Mouse (Mus musculus) CH12.LX (cell line): ENCODE measurements at regions not wholly inside any gene's neighbourhood (a gene's known extent, or its start where the extent isn't known, plus 50 kb on each side); places are given as distances from the start of the nearest gene placed in this dataset.

Source experiments
- DNase-seq: peaks from one replicate; pipeline ENCODE4 v3.0.0-alpha.2; 2013; ENCODE audit errors: extremely low read depth
- H3K27ac ChIP-seq: 2 replicates; pipeline ENCODE4 v1.5.1; 2012; ENCODE audit warnings: low read depth, mild to moderate bottlenecking, control low read depth, moderate library complexity; ENCODE audit not compliant: insufficient read depth
- H3K27me3 ChIP-seq: replicated peaks from 2 replicates; pipeline ENCODE3; 2012; ENCODE audit warnings: inconsistent platforms
- H3K36me3 ChIP-seq, 2 experiments: replicated peaks in 1 of 2; 2 replicates each; pipeline versions ENCODE3 to v1.6.1; 2012; ENCODE audit warnings: inconsistent platforms in 1 of 2, low read length in 1 of 2, mild to moderate bottlenecking in 1 of 2, mixed read lengths in 1 of 2, moderate library complexity in 1 of 2; ENCODE audit not compliant: control insufficient read depth in 1 of 2, insufficient read depth in 1 of 2
- H3K4me1 ChIP-seq, 2 experiments: 2 replicates each; pipeline ENCODE4 v1.6.1; 2012; ENCODE audit warnings: inconsistent platforms in 1 of 2, moderate library complexity in 1 of 2; ENCODE audit not compliant: insufficient read depth in 2 of 2, control insufficient read depth in 1 of 2
- H3K4me2 ChIP-seq: 2 replicates; pipeline ENCODE4 v1.6.1; 2012; ENCODE audit warnings: low read depth, mild to moderate bottlenecking, control low read depth; ENCODE audit not compliant: poor library complexity, insufficient read depth, severe bottlenecking
- H3K4me3 ChIP-seq, 3 experiments: fragments of 150-350 bp in 1 of 3; sonication (generic) in 1 of 3; replicated peaks in 1 of 3; 2 replicates each; pipeline versions ENCODE3 to v1.5.1; 2011 to 2012; ENCODE audit warnings: low read depth in 2 of 3, low read length in 2 of 3, mild to moderate bottlenecking in 2 of 3, moderate library complexity in 2 of 3, control low read depth in 1 of 3, improper control_type of control experiment in 1 of 3, inconsistent platforms in 1 of 3, mixed read lengths in 1 of 3; ENCODE audit not compliant: poor library complexity in 1 of 3
- H3K79me2 ChIP-seq: replicated peaks from 2 replicates; pipeline ENCODE4 v1.6.1; 2012; ENCODE audit warnings: mild to moderate bottlenecking, moderate library complexity; ENCODE audit not compliant: control insufficient read depth, poor library complexity, insufficient read depth, severe bottlenecking; ENCODE audit errors: extremely low read depth
- H3K9ac ChIP-seq: 2 replicates; pipeline ENCODE4 v1.6.1; 2012; ENCODE audit warnings: low read depth, mild to moderate bottlenecking, control low read depth, moderate library complexity; ENCODE audit not compliant: insufficient read depth
- H3K9me3 ChIP-seq: replicated peaks from 2 replicates; pipeline ENCODE3; 2012; ENCODE audit warnings: low read length, inconsistent platforms, mixed read lengths
- CHD2 ChIP-seq: IDR thresholded peaks from 2 replicates; pipeline ENCODE4 v1.6.1; 2011; ENCODE audit warnings: low read length, improper control_type of control experiment
- E2F4 ChIP-seq: IDR thresholded peaks from 2 replicates; pipeline ENCODE4 v1.6.1; 2011; ENCODE audit warnings: low read depth, low read length, improper control_type of control experiment; ENCODE audit not compliant: insufficient replicate concordance
- ETS1 ChIP-seq: conservative IDR thresholded peaks from 2 replicates; pipeline ENCODE4 v1.6.1; 2012; ENCODE audit warnings: low read depth, mild to moderate bottlenecking, inconsistent platforms, low read length, improper control_type of control experiment, moderate library complexity
- IRF4 ChIP-seq: IDR thresholded peaks from 2 replicates; pipeline ENCODE4 v1.6.1; 2014; ENCODE audit warnings: low read depth, mild to moderate bottlenecking, inconsistent platforms, low read length, improper control_type of control experiment
- JUN ChIP-seq: IDR thresholded peaks from 2 replicates; pipeline ENCODE4 v1.6.1; 2011; ENCODE audit warnings: low read depth, mild to moderate bottlenecking, low read length, improper control_type of control experiment, moderate library complexity; ENCODE audit not compliant: insufficient read depth
- JUND ChIP-seq: conservative IDR thresholded peaks from 2 replicates; pipeline ENCODE4 v1.6.1; 2011; ENCODE audit warnings: low read depth, low read length, improper control_type of control experiment
- MAFK ChIP-seq: IDR thresholded peaks from 2 replicates; pipeline ENCODE4 v1.6.1; 2011; ENCODE audit warnings: low read length, improper control_type of control experiment; ENCODE audit not compliant: insufficient replicate concordance
- MAZ ChIP-seq: IDR thresholded peaks from 2 replicates; pipeline ENCODE4 v1.6.1; 2012; ENCODE audit warnings: low read depth, mild to moderate bottlenecking, inconsistent platforms, low read length, improper control_type of control experiment, moderate library complexity
- MEF2A ChIP-seq: IDR thresholded peaks from 2 replicates; pipeline ENCODE4 v1.6.1; 2014; ENCODE audit warnings: low read depth, mild to moderate bottlenecking, inconsistent platforms, low read length, improper control_type of control experiment, borderline replicate concordance
- NELFE ChIP-seq: IDR thresholded peaks from 2 replicates; pipeline ENCODE4 v1.6.1; 2011; ENCODE audit warnings: low read depth, low read length, improper control_type of control experiment
- NRF1 ChIP-seq: IDR thresholded peaks from 2 replicates; pipeline ENCODE4 v1.6.1; 2014; ENCODE audit warnings: low read depth, mild to moderate bottlenecking, inconsistent platforms, low read length, improper control_type of control experiment, moderate library complexity
- PAX5 ChIP-seq: IDR thresholded peaks from 2 replicates; pipeline ENCODE4 v1.6.1; 2012; ENCODE audit warnings: low read length, inconsistent platforms, mixed read lengths
- POLR2AphosphoS2 ChIP-seq: IDR thresholded peaks from 2 replicates; pipeline ENCODE4 v1.6.1; 2011; ENCODE audit warnings: low read depth, low read length, improper control_type of control experiment
- SIN3A ChIP-seq: IDR thresholded peaks from 2 replicates; pipeline ENCODE4 v1.6.1; 2012; ENCODE audit warnings: low read length, improper control_type of control experiment, inconsistent platforms
- SMC3 ChIP-seq: IDR thresholded peaks from 2 replicates; pipeline ENCODE4 v1.6.1; 2011; ENCODE audit warnings: low read depth, low read length, improper control_type of control experiment
- TBP ChIP-seq: conservative IDR thresholded peaks from 2 replicates; pipeline ENCODE4 v1.6.1; 2011; ENCODE audit warnings: low read depth, low read length, improper control_type of control experiment
- UBTF ChIP-seq: IDR thresholded peaks from 2 replicates; pipeline ENCODE4 v1.6.1; 2012; ENCODE audit warnings: low read depth, mild to moderate bottlenecking, inconsistent platforms, low read length, improper control_type of control experiment, moderate library complexity
- USF1 ChIP-seq: IDR thresholded peaks from 2 replicates; pipeline ENCODE4 v1.6.1; 2014; ENCODE audit warnings: low read depth, mild to moderate bottlenecking, inconsistent platforms, low read length, improper control_type of control experiment
- USF2 ChIP-seq: conservative IDR thresholded peaks from 2 replicates; pipeline ENCODE4 v1.6.1; 2011; ENCODE audit warnings: low read depth, low read length, improper control_type of control experiment
- ZC3H11A ChIP-seq: IDR thresholded peaks from 2 replicates; pipeline ENCODE4 v1.6.1; 2012; ENCODE audit warnings: low read depth, mild to moderate bottlenecking, inconsistent platforms, low read length, improper control_type of control experiment
- ZKSCAN1 ChIP-seq: IDR thresholded peaks from 2 replicates; pipeline ENCODE4 v1.6.1; 2012; ENCODE audit warnings: low read depth, inconsistent platforms, low read length, improper control_type of control experiment, borderline replicate concordance
- ZMIZ1 ChIP-seq: IDR thresholded peaks from 2 replicates; pipeline ENCODE4 v1.6.1; 2012; ENCODE audit warnings: low read depth, mild to moderate bottlenecking, inconsistent platforms, low read length, improper control_type of control experiment
- dilution Hi-C: fragments of 300-500 bp; cut with MboI; formaldehyde crosslinking; loops from 2 replicates; pipeline ENCODE4 v1.14.3; 2020; ENCODE audit warnings: low sequenced_read_pairs; ENCODE audit not compliant: extremely low pct_unique_long_range_greater_than_20kb, extremely low pct_ligation_motif_present
- in situ Hi-C: fragments of 300-500 bp; cut with MboI; formaldehyde crosslinking; loops from 3 replicates; pipeline ENCODE4 v1.14.3; 2019; ENCODE audit warnings: low sequenced_read_pairs, low pct_ligation_motif_present, low pct_unique_long_range_greater_than_20kb, mixed read lengths

DNA sequence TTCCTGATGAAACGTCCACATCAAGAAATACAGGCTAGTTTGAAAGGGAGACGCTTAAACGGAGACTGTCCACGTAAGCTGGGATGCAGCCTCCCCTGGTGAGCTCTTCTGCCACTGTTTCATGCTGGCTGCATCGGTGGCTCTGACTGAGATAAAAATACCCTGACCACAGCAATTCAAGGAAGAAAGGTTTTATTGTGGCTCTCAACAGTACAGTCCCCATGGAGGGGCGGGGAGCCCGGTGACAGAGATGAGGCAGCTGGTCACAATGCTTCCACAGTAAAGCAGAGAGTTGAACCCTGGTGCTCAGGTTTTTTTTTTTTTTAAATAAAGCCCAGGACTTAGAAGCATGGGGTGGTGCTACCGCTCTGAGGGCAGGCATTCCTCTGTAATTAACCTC lies 622.7 kb upstream of the Fam19a5 start:
- H3K79me2 ChIP-seq = no peaks in the 10 kb centered on the region
- dilution Hi-C loops = no loop called here
- H3K4me1 ChIP-seq = no peaks in the 10 kb centered on the region
- in situ Hi-C loops = no loop called here
- no peak overlapping the region for H3K4me3 ChIP-seq
- H3K4me2 ChIP-seq = no peak overlapping the region
- peaks cover 92% of the 10 kb centered on the region for H3K9me3 ChIP-seq
- no peaks in the 10 kb centered on the region for H3K36me3 ChIP-seq
- no peaks in the 10 kb centered on the region for H3K27me3 ChIP-seq
- no peak overlapping the region for H3K9ac ChIP-seq
- H3K27ac ChIP-seq = no peak overlapping the region
- DNase-seq = no peak
- TF ChIP-seq MEF2A = no peak

DNA sequence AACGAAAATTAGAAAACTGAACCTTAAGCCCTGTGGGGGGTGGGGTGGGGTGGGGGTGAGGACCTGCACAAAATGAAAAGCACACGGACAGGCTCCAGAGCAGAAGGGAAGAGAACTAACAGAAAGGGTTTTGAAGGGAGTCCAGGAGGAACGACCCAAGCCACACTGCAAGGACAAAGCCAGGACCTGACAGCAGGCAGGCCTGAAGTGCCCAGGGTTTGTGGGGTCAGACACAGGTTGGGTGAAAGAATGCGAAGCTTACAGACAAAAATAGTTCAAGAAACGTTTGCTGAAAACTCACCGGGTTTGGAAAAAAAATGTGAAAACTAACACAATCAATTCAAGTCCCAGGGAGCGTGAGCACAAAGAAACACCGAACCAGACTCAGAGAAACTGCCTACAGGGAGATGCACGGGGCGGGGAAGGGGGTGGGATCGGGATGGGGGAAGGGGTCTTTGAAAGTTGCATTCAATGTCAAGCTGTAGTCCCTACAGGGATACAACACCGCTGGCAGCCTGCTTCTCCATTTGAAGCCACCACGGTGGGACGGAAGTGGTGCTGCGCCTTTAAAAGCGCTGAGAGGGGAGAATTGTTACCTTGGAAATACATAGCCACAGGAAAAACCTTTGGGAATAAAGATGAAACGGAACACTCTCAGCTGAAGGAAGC lies 618.9 kb upstream of the Fam19a5 start:
- dilution Hi-C loops (no loop called here), in situ Hi-C loops (no loop called here)
- Histone ChIP-seq H3K27me3 (no peaks in the 10 kb centered on the region), H3K9ac (no peak overlapping the region), H3K79me2 (no peaks in the 10 kb centered on the region), H3K27ac (no peak overlapping the region), H3K9me3 (peaks cover 74% of the 10 kb centered on the region), H3K4me1 (no peaks in the 10 kb centered on the region)
- no peak for DNase-seq
- no peak for TF ChIP-seq IRF4
- no peak for TF ChIP-seq MEF2A
- TF ChIP-seq MAFK = no peak
- no peak for TF ChIP-seq USF1
- TF ChIP-seq TBP = no peak
- no peak for TF ChIP-seq SIN3A
- TF ChIP-seq CHD2 = no peak
- TF ChIP-seq PAX5 = no peak
- no peak for TF ChIP-seq JUND
- no peak for TF ChIP-seq ZKSCAN1
- TF ChIP-seq USF2 = no peak
- TF ChIP-seq ZC3H11A = no peak
- TF ChIP-seq, all 38 proteins: peak for 0
- Histone ChIP-seq H3K36me3 (no peaks in the 10 kb centered on the region), H3K4me3 (no peak overlapping the region), H3K4me2 (no peak overlapping the region)

GRCm38 (mm10) chr15:86932345-86933075 lies 611.6 kb upstream of the Fam19a5 start:
- H3K9me3 ChIP-seq = peaks cover 72% of the 10 kb centered on the region
- no peak overlapping the region for H3K4me2 ChIP-seq
- dilution Hi-C loops (no loop called here), in situ Hi-C loops (no loop called here)
- no peaks in the 10 kb centered on the region for H3K4me1 ChIP-seq
- no peaks in the 10 kb centered on the region for H3K27me3 ChIP-seq
- no peak for DNase-seq
- H3K9ac ChIP-seq = no peak overlapping the region
- peak overlapping the region in 1 of 3 experiments; percentile 0 for H3K4me3 ChIP-seq
- no peaks in the 10 kb centered on the region for H3K79me2 ChIP-seq
- no peaks in the 10 kb centered on the region for H3K36me3 ChIP-seq
- no peak for TF ChIP-seq JUND
- TF ChIP-seq UBTF = no peak
- TF ChIP-seq MAFK = no peak
- no peak for TF ChIP-seq ZMIZ1
- TF ChIP-seq ETS1 = no peak
- TF ChIP-seq PAX5 = no peak
- no peak for TF ChIP-seq USF2
- TF ChIP-seq ZC3H11A = no peak
- TF ChIP-seq IRF4 = no peak
- no peak for TF ChIP-seq JUN
- no peak for TF ChIP-seq POLR2AphosphoS2
- TF ChIP-seq SMC3 = no peak
- no peak for TF ChIP-seq MEF2A
- no peak for TF ChIP-seq E2F4
- no peak for TF ChIP-seq NRF1
- TF ChIP-seq NELFE = no peak
- TF ChIP-seq MAZ = no peak
- H3K27ac ChIP-seq = no peak overlapping the region
